Mouse (Mus musculus): ENCODE data around the gene Nanp. TPM values are rescaled to one million over a fixed set of nuclear protein-coding genes. Genes with fewer than 3 reads are reported as not detected.
A peak's percentile ranks its signal among the peaks of the same experiment; 100 is the strongest.

Nanp gene
- polyA plus RNA-seq, 1 experiment = 7.9 TPM

DNA sequence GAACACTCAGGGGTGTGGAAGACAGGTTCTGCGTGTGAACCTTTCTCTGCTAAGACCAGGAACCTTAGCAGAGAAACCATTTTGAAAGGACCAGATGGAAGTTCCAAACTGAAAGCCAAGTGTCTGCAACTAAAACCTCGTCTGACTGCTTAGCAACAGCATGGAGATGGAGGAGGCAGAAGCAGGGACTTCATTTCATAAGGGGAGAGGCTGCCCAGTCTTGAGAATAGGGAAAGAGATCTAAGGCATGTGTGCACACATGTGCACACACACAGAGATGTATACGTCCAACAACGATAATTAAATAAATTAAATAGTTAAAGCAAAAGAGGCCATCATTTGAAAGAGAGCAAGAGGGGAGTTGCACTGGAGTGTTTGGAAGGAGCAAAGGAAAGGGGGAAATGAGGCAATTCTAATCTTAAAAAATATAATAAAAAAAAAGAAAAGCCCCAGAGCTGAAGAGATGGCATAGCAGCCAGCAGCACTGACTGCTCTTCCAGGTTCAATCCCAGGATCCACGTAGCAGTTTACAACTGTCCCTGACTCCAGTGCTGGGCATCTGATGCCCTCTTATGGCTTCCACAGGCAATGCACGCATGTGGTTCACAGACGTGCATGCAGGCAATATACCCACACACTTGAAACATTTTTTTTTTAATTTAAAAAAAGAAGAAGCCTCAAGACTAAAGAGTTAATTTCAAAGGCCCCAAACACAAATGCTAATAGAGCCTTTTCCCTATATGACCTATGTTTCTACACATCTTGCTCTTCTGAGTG, 38.6 kb downstream of the Nanp start:
- H3K27me3 ChIP-seq (replicated peaks) = no peaks in the 10 kb centered on the region
- peaks cover 94% of the 10 kb centered on the region for H3K4me1 ChIP-seq
- no peak for TF ChIP-seq GATA1 (IDR thresholded peaks at IDR 0.05; ENCODE audit: borderline replicate concordance, low read length)
- TF ChIP-seq FLI1 (IDR thresholded peaks at IDR 0.05; ENCODE audit: low read length) = no peak
- peak overlapping the region; percentile 38 for H3K4me3 ChIP-seq (replicated peaks)
- H3K36me3 ChIP-seq (replicated peaks; ENCODE audit: low read length) = peaks cover 25% of the 10 kb centered on the region
- no peaks in the 10 kb centered on the region for H3K9me3 ChIP-seq

DNA sequence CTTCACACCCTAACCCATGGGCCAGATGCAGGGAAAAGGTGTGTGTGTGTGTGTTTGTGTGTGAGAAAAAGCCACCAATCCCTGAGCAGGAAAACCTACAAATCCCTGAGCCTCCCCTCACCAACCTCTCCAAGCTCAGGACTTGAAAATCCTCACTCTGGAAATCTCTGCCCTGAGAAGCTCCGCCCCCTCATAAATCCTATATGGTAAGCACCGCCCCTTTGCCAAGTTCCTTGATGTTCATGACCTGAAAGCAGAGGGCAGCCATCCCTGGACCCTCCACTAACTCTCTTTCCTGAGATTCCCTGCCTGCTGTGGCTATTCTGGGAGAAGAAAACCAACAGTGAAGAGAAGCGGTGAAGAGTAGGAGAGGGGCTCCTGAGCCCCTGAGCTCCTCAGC, 40.2 kb downstream of the Nanp start:
- Histone ChIP-seq H3K36me3 (replicated peaks; ENCODE audit: low read length) (peaks cover 20% of the 10 kb centered on the region), H3K27me3 (replicated peaks) (no peaks in the 10 kb centered on the region), H3K4me3 (replicated peaks) (no peak overlapping the region), H3K4me1 (peaks cover 94% of the 10 kb centered on the region), H3K9me3 (no peaks in the 10 kb centered on the region)
- TF ChIP-seq GATA1 (IDR thresholded peaks at IDR 0.05; ENCODE audit: borderline replicate concordance, low read length) = no peak

DNA sequence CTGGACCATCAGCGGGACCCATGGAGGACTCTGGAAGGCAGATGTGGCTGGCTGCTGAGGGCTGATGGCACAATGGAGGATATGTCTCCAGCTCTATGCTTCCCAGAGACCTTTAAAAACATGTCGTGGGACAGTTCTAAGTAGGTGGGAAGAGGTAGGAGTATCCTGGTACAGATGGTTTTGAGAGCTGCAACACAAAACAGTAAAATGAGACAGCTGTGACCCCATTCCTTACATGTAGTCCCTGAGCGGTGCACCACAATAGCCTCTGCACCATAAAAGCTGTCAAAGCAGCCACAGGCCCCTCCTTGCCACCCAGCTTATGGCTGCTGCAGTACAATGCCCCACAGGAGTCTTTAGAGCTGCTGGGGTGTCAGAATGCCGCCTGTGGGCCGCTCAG, 41.6 kb downstream of the Nanp start:
- peaks cover 92% of the 10 kb centered on the region for H3K4me1 ChIP-seq
- H3K36me3 ChIP-seq (replicated peaks; ENCODE audit: low read length) = peaks cover 23% of the 10 kb centered on the region
- no peaks in the 10 kb centered on the region for H3K27me3 ChIP-seq (replicated peaks)
- no peak for TF ChIP-seq GATA1 (IDR thresholded peaks at IDR 0.05; ENCODE audit: borderline replicate concordance, low read length)
- TF ChIP-seq FLI1 (IDR thresholded peaks at IDR 0.05; ENCODE audit: low read length) = no peak
- H3K9me3 ChIP-seq = no peaks in the 10 kb centered on the region
- H3K4me3 ChIP-seq (replicated peaks) = no peak overlapping the region

DNA sequence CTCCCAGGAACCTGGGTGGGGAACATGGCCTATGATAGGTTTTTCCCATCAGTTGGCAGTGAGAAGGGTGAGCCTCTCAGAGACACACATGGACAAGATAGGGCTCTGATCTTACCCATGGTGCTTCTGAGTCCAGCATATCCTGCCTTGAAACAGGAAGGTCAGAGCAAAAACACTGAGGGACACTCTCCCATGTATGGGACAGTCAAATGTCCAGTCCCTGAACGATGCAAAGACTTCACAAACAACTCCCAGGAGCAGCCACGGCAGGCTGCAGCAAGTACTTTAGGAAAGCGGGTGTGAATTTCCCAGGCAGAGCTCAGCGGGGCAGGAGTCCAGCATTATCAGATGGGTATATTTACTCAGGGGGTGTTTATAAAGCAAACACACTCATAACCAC, 43.9 kb downstream of the Nanp start:
- Histone ChIP-seq H3K27me3 (replicated peaks) (no peaks in the 10 kb centered on the region), H3K4me1 (peaks cover 91% of the 10 kb centered on the region), H3K9me3 (no peaks in the 10 kb centered on the region), H3K36me3 (replicated peaks; ENCODE audit: low read length) (peaks cover 32% of the 10 kb centered on the region), H3K4me3 (replicated peaks) (no peak overlapping the region)
- TF ChIP-seq FLI1 (IDR thresholded peaks at IDR 0.05; ENCODE audit: low read length) (no peak), GATA1 (IDR thresholded peaks at IDR 0.05; ENCODE audit: borderline replicate concordance, low read length) (no peak)

DNA sequence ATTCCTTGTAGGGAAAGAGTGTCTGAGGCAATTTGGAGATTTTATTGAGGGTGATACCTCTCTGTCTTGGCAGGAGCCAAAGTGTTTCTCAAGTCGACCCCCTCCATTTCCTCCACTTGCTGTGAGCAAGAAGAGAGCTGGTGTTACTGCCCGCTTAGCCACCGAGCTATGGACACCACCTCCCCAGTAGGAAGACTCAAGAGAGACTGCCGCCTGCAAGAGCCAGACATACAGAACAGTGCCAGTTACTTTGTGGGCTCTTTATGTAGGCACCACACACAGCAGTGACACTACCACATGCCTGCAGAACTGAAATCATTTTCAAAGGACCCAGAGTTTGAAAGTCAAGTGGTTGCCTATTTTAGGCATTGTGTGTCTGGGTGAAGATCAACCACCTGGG, 48.1 kb downstream of the Nanp start:
- H3K4me3 ChIP-seq (replicated peaks) = no peak overlapping the region
- H3K4me1 ChIP-seq = peaks cover 60% of the 10 kb centered on the region
- peaks cover 20% of the 10 kb centered on the region for H3K36me3 ChIP-seq (replicated peaks; ENCODE audit: low read length)
- H3K27me3 ChIP-seq (replicated peaks) = no peaks in the 10 kb centered on the region
- peaks cover 5% of the 10 kb centered on the region for H3K9me3 ChIP-seq
- no peak for TF ChIP-seq FLI1 (IDR thresholded peaks at IDR 0.05; ENCODE audit: low read length)
- TF ChIP-seq GATA1 (IDR thresholded peaks at IDR 0.05; ENCODE audit: borderline replicate concordance, low read length) = no peak

DNA sequence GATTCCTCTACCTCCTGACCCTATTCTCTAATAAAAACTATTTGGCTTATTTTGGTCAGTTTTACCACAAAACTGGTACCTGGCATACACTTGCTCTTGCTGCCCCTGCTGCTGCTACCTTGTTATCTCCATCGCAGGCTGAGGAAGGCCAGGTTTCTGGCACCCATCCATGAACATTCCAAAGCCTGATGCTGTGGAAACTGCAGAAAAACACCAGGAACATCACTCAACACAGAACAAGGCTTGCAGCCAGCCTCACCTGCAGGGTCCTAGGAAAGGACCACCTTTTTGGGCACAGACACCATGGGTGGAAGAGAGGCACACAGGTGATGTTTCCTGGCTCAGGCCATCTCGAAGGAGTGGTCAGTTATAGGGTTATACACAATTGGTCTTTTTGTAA, 48.7 kb downstream of the Nanp start:
- H3K27me3 ChIP-seq (replicated peaks) = no peaks in the 10 kb centered on the region
- H3K36me3 ChIP-seq (replicated peaks; ENCODE audit: low read length) = peaks cover 20% of the 10 kb centered on the region
- peaks cover 5% of the 10 kb centered on the region for H3K9me3 ChIP-seq
- no peak overlapping the region for H3K4me3 ChIP-seq (replicated peaks)
- H3K4me1 ChIP-seq = peaks cover 55% of the 10 kb centered on the region
- TF ChIP-seq FLI1 (IDR thresholded peaks at IDR 0.05; ENCODE audit: low read length) = no peak
- TF ChIP-seq GATA1 (IDR thresholded peaks at IDR 0.05; ENCODE audit: borderline replicate concordance, low read length) = no peak

DNA sequence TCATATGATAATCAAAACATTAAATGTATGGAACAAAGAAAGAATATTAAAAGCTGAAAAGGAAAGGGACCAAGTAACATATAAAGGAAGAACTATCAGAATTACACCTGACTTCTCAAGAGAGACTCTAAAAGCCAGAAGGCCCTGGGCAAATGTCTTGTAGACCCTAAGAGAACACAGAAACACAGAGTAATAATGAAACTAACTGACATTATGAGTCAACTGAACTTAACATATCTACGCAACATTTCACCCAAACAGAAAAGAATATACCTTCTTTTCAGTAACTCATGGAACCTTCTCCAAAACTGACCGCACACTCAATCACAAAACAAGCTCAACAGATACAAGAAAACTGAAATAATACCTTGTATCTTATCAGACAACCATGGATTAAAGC, 53.8 kb downstream of the Nanp start:
- Histone ChIP-seq H3K4me1 (peaks cover 37% of the 10 kb centered on the region), H3K4me3 (replicated peaks) (no peak overlapping the region), H3K36me3 (replicated peaks; ENCODE audit: low read length) (peaks cover 9% of the 10 kb centered on the region), H3K27me3 (replicated peaks) (no peaks in the 10 kb centered on the region), H3K9me3 (peaks cover 5% of the 10 kb centered on the region)
- TF ChIP-seq GATA1 (IDR thresholded peaks at IDR 0.05; ENCODE audit: borderline replicate concordance, low read length) = no peak
- TF ChIP-seq FLI1 (IDR thresholded peaks at IDR 0.05; ENCODE audit: low read length) = no peak

DNA sequence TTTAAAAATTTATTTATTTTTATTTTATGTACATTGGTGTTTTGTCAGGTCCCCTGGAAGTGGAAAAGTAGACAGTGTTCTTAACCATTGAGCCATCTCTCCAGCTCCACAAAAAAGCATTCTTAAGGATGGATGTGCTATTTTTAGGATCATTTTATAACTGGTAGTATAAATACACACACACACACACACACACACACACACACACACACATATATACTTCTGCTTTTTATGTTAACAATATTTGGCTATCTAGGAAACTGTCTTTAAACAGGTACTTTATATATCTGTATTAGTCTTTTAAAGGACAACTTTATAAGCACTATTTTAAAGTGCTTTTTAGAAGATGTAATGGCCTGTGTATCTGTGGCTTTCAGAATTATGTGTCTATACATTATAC, 57.1 kb downstream of the Nanp start:
- Histone ChIP-seq H3K27me3 (replicated peaks) (no peaks in the 10 kb centered on the region), H3K36me3 (replicated peaks; ENCODE audit: low read length) (peaks cover 24% of the 10 kb centered on the region), H3K9me3 (no peaks in the 10 kb centered on the region), H3K4me1 (peaks cover 60% of the 10 kb centered on the region), H3K4me3 (replicated peaks) (no peak overlapping the region)
- TF ChIP-seq GATA1 (IDR thresholded peaks at IDR 0.05; ENCODE audit: borderline replicate concordance, low read length) (no peak), FLI1 (IDR thresholded peaks at IDR 0.05; ENCODE audit: low read length) (no peak)

DNA sequence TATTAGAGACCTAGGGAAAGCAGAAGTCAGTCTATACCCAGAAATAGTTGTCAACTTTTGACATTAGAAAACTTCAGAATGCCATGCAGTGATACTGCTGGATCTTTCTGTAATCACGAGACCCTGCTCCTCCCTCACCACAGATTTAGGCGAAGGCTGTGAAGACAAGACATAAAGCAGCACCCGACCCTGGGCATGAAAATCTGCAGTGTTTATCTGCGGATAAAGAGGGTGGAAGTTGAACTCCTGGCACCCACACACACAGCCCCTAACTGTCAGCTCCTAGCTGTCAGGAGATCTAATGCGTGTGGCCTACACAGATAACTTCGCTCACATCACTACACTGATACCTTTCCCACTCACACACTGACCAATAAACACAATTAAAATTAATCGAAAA, 57.7 kb downstream of the Nanp start:
- peaks cover 65% of the 10 kb centered on the region for H3K4me1 ChIP-seq
- H3K4me3 ChIP-seq (replicated peaks) = peak overlapping the region; percentile 59
- TF ChIP-seq FLI1 (IDR thresholded peaks at IDR 0.05; ENCODE audit: low read length) (no peak), GATA1 (IDR thresholded peaks at IDR 0.05; ENCODE audit: borderline replicate concordance, low read length) (no peak)
- H3K36me3 ChIP-seq (replicated peaks; ENCODE audit: low read length) = peaks cover 24% of the 10 kb centered on the region
- no peaks in the 10 kb centered on the region for H3K9me3 ChIP-seq
- no peaks in the 10 kb centered on the region for H3K27me3 ChIP-seq (replicated peaks)

DNA sequence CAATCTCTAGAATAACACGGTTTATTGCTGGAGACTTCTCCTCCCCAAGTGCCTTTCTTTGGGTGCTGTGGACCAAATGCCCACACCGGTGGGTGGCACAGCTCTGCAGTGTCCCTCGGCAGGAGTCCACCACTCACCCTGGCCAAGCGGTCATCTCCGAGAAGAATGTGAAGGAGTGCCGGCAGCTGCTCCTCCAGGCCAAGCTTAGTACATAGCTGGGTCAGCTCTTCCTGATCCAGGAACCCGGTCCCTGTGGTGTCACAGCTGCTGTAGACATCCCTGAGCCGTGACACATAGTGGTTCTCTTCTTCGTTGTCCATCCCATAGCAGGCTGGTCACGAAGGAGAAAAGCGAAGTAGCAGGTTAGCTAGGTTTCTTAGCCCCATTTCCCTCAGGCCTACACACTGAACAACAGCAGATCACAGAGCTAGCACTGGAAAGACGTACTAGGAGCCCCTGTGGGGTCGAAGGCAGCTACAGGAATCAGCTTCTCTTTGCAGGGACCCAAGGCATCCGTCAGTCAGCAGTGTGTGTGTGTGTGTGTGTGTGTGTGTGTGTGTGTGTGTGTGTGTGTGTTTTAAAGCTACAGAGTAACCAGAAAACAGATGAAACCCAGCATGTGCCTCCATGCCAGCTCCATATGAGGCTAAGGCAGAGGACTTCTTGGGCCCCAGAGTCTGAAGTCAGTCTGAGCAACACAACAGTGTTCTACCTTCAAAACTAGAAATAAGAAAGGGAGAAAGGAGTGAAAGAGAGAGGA, 59.2 kb downstream of the Nanp start:
- peaks cover 39% of the 10 kb centered on the region for H3K36me3 ChIP-seq (replicated peaks; ENCODE audit: low read length)
- H3K9me3 ChIP-seq = no peaks in the 10 kb centered on the region
- H3K27me3 ChIP-seq (replicated peaks) = no peaks in the 10 kb centered on the region
- no peak overlapping the region for H3K4me3 ChIP-seq (replicated peaks)
- peaks cover 80% of the 10 kb centered on the region for H3K4me1 ChIP-seq
- TF ChIP-seq GATA1 (IDR thresholded peaks at IDR 0.05; ENCODE audit: borderline replicate concordance, low read length) = no peak
- no peak for TF ChIP-seq FLI1 (IDR thresholded peaks at IDR 0.05; ENCODE audit: low read length)

Other genes starting within 250 kb of the Nanp start
- 41.0 and 139 TPM in 2 replicates for gene Abhd12, start 134.7 kb downstream of the Nanp start, polyA plus RNA-seq (2012; ENCODE audit: insufficient read depth, low replicate concordance)
- 7.9 TPM in 1 of 2 replicates, not detected in the other for gene Gins1, start 134.0 kb downstream of the Nanp start, polyA plus RNA-seq (2012; ENCODE audit: insufficient read depth, low replicate concordance)
- gene Ninl, start within 50 bp of the Nanp start, polyA plus RNA-seq (2012; ENCODE audit: insufficient read depth, low replicate concordance) = 4.3 and 9.3 TPM in 2 replicates
- not detected in 2 replicates for gene Gm14151, start 53.0 kb upstream of the Nanp start, polyA plus RNA-seq (2012; ENCODE audit: insufficient read depth, low replicate concordance)
- not detected in 2 replicates for gene Gm14147, start 58.8 kb upstream of the Nanp start, polyA plus RNA-seq (2012; ENCODE audit: insufficient read depth, low replicate concordance)